Mouse (Mus musculus) kidney, postnatal 4 days (tissue): ENCODE results near the gene Cckbr.
A peak's percentile ranks its signal among the peaks of the same experiment; 100 is the strongest.

Source experiments
- DNase-seq, 2 experiments: peaks; one replicate each; pipeline ENCODE4 v3.0.0; 2021; ENCODE audit warnings: mixed read lengths in 2 of 2

Gene Cckbr

DNA sequence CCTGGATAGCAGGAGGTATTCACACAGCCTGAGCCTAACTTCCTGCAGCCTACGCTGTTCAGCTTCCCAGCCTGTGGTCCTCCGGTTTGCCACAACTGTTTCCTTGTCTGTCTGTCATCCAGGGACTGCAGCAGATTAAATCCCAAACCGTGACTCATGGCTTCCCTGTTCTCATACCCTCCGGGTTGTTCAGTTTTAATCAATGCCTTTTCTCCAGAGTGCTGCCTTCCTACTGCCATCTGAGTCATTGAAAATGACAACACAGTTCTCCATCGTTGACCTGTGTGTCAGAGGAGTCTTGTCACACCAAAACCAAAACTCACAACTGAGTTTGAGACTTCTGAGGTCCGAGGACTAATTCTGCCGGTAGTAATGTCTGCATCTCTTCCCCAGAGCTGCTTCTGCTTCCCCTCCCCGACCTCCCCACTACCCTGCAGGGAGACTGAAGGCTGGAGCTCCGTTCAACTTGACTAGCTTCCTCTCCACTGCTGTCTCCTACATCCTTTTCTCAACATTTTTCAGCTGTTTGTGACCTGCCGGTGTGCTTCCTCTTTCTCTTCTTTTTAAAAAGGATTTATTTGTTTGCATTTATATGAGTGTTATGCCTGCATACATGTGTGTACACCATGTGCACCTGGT is 73.4 kb downstream of the Cckbr start:
- no peak for DNase-seq

DNA sequence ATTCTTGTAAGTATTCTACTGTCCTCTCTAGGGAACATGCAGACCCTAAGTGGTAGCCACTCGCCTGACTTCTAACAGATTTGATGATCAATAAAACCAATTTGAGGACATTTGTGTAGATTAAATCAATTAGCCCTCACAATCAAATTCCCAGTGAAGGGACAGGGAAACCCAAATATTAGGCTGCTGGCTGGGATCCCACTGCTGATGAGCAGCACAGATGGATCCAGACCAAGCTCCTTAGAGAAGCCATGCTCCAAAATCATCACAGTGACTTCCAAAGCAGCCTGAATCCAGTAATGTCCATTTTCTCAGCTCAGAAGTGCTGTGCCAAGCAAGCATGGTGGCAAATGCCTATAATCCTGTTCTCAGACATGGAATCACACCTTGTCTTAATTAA is 74.1 kb downstream of the Cckbr start:
- DNase-seq, result no peak

DNA sequence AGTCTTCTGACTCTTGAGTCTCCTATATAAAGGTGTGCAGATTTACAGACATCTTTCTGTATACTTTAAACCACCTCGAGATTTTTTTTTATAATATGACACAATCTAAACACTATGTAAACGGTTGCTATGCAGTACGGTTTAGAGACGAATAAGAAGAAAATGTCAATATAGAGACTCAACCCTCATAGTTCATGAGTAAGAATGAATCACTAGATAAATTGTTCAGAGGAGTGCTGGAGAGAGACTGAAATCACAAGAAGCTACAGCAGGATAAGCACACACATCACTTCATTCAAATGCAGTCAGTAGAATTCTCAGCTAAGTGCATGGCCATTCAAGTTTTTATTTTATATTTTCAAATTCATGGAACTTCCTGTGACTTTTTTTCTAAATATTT is 76.5 kb downstream of the Cckbr start:
- no peak for DNase-seq

DNA sequence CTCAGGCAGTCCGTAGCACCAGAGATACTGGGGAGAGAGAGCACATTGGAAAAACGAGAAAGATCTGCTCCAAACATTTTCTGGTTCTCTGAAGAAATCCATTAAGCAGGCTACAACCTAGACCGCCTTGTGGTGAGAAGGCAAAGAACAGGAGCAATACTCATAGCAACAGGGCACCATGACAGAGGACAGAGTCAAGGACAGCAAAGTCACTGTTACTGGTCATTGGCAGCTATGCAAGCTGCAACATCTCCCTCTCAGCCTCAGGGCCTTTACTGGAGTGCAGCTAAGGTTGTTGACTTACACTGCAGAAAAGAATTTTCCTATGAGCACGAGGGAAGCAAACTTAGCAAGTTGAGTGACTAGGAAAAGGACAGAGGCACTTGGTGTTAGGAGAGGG is 81.7 kb downstream of the Cckbr start:
- DNase-seq, result no peak

DNA sequence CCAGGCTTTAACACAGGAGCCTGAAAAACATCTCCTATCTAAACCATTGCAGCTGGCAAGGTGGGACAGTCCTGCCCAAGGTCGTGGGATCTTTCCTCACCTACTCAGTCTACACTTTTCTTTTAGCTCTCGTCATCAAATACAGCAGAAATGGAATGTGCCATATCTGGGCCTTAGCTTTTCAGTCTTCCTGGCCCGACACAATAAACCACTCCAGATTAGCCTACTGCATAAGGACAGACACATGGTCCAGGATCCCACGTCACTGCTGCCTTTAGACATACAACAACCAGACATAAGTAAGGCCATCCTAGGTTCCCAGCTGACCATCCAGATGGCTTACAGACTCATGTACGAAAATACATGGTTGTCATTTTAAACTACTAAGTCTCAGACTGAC is 84.6 kb downstream of the Cckbr start:
- DNase-seq, result no peak

DNA sequence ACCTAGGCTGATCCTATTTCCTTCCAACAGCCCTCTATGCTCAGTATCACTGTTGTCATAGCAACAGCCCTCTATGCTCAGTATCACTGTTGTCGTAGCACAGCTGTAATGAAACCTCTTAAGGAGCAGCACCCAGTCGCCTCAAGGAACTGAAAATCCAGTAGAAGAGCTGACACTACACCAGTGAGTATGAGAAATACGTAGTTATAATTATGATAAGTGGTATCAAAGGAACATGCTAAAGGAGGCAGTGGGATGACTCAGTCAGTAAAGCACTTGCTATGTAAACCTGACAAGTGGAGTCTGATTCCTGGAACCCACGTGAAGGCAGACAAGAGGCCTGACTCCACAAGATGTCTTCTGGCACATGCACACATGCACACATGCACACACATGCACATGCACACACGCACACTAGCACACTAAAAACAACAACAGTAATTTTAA is 88.3 kb downstream of the Cckbr start:
- no peak for DNase-seq

DNA sequence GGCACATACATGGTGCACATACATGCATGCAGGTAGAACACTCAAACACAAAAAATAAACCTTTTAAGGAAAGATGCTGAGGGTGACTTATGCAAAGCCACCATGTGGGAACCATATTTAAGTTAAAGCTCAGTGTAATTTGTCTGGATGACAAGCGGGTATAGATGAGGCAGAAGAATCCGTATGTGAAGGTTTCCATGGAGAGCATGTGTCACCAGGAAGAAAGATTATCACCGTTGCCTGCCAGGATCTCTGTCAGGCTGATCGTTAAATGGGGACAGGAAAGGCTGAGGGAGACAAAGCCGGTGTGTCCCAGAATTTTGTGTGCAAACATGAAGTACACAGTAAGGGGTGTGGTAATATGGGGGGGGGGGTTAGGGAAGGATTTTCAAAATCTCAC is 89.0 kb downstream of the Cckbr start:
- DNase-seq, result no peak

DNA sequence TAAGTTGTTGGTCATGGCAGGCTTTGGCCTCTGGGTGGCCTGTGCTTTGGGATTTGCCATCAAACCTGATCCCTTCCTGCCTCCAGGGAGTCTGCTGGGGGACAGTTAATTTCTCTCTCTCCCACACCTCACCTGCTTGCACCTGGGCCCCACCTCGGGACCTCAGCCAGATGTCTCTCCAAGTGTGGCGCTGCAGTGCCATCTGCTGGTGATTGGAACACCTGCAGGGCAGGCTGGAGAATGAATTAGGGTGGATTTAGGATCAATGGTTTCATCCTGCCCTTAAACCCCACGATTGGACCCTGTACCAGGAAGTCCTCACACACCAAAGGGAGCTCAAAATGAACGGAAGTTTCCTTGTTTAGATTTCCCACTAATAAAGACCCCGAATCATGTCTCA is 89.6 kb downstream of the Cckbr start:
- peak; percentile 77 to 80 for DNase-seq

DNA sequence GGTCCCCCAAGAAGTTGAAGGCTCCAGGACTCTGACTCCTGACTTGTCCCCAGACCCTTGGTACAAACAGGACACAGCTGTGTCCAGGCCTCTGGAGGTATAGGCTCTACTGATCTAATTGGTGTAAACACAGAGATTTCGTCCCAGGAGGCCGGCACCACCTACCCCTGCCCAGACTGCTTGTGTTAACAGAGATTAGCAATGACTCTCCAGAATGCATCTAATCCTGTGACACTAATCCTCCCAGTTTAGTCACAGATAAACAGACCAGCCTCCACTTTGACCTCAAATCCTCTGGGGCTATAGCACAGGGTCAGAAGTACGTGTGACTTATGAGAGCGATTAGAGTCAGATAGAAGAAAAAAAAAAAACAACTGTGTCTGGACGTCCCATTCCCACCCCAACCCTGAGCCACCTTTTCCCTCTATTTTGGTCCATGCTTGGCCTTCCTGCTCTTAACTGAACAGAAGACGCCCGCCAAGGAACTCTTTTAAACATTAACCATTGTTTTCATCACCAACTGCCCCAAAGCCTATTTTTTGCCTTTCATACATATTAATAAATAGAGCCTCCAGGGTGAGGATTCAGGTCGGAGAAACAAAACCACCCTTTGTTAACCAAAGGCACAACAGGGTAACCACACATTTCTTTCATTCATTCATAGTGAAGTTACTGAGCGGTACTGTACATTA is 91.3 kb downstream of the Cckbr start:
- DNase-seq, result no peak

DNA sequence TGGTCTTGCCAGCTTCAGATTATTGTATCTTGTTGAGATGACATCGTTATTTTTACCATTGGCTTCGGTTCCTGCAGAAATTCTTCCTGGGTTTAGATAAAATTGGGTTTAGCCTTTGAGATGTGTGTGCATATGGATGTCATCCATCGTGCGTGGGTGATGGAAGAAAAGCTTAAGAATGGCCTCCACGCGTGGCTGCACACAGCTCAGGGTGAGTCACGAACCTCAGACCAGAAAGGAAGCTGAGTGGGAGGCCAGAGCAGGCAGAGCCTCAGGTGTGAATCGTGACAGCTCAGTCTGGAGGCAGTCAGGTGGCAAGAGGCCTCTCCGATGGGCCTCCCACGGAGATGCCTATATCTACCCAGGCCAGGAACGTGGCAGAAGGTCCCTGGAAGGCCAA is 93.8 kb downstream of the Cckbr start:
- no peak for DNase-seq

DNA sequence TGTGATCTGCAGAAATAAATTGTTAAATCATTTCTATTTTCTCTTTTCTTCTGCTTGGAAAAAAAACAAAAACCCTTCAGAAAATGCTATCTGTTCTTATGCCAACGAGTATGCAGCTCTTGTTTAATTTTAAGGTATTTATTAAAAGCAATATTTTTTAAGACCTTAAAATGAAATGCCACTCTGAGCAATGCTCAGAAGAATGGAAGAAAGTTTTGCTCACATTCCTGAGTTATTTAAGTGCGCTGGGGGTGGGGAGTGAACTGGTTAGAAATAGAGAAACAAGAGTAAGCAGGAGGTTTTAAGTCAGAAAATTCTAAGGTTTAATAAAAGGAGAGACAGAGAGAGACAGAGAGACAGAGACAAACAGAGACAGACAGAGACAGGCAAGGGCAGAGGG is 94.2 kb downstream of the Cckbr start:
- DNase-seq, result no peak

DNA sequence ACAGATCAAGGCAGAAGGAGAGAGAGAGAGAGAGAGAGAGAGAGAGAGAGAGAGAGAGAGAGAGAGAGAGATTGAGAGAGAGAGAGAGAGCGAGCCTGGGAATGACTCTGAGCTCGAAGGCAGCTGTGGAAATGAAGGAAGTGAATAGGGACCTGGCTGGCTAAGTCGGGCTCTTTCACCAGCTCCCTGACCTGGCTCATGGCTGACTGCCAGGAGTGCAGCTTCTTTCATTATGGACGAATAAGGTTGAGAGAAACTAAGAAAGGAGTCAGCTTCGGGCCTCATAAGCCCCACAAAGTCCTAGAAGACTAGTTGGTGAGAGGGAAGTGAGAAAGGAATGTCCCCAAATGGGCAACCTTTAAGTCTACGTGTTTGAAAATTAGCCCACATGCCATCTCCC is 94.7 kb downstream of the Cckbr start:
- peak; percentile 46 to 55 for DNase-seq
